Mouse (Mus musculus) lung, embryonic 14.5 days (tissue): Measurements from ENCODE around the gene Mdga1. TPM values are rescaled to one million over a fixed set of nuclear protein-coding genes. Genes with fewer than 3 reads are reported as not detected.

ENCODE experiments used
- ATAC-seq: fragments of 200-750 bp; cut with Nextera tagmentation; 2 replicates; pipeline ENCODE4 v1.8.0; 2017; ENCODE audit warnings: mild to moderate bottlenecking, moderate TSS enrichment, moderate library complexity; ENCODE audit not compliant: insufficient read depth
- DNase-seq: peaks from one replicate; pipeline ENCODE4 v3.0.0-alpha.2; 2015
- H3K27ac ChIP-seq: fragments of 300-500 bp; sonication (generic); 2 replicates; pipeline ENCODE4 v1.5.1; 2014; ENCODE audit warnings: low read depth, mild to moderate bottlenecking, moderate library complexity
- H3K27me3 ChIP-seq: fragments of 300-500 bp; sonication (generic); 2 replicates; pipeline ENCODE4 v1.6.1; 2014; ENCODE audit warnings: low read length, control low read depth; ENCODE audit not compliant: insufficient read depth
- H3K36me3 ChIP-seq: fragments of 300-500 bp; sonication (generic); 2 replicates; pipeline ENCODE4 v1.6.1; 2014; ENCODE audit warnings: control low read depth; ENCODE audit not compliant: insufficient read depth
- H3K4me1 ChIP-seq: fragments of 300-500 bp; sonication (generic); 2 replicates; pipeline ENCODE4 v1.6.1; 2014; ENCODE audit warnings: antibody characterized with exemption, control low read depth; ENCODE audit not compliant: insufficient read depth
- H3K4me2 ChIP-seq: fragments of 300-500 bp; sonication (generic); 2 replicates; pipeline ENCODE4 v1.6.1; 2014; ENCODE audit warnings: mild to moderate bottlenecking
- H3K4me3 ChIP-seq: fragments of 300-500 bp; sonication (generic); 2 replicates; pipeline ENCODE4 v1.5.1; 2014; ENCODE audit warnings: low read depth, low read length
- H3K9ac ChIP-seq: fragments of 300-500 bp; sonication (generic); 2 replicates; pipeline ENCODE4 v1.6.1; 2014
- H3K9me3 ChIP-seq: fragments of 300-500 bp; sonication (generic); 2 replicates; pipeline ENCODE4 v1.6.1; 2016; ENCODE audit warnings: low read depth, low read length, control low read depth
- CTCF ChIP-seq: IDR thresholded peaks from 2 replicates; pipeline ENCODE4 v1.5.1; 2016; ENCODE audit warnings: antibody characterized with exemption, low read depth
- WGBS: fragments of 180-500 bp; shearing (Covaris S2); extraction: QIAGEN DNeasy Blood & Tissue Kit; methylation state at CpG from one replicate; pipeline ENCODE4 v1.1.7; 2014; 5-methylcytosine and 5-hydroxymethylcytosine counted together
- polyA plus RNA-seq: library from polyadenylated mRNA; unstranded; fragments of >200 nt; fragmentation: Nextera tagmentation; extraction: Ambion mirVana; gene quantifications from 2 replicates; pipeline ENCODE4 v1.2.1, GENCODE M21; 2014

The Mdga1 gene
- polyA plus RNA-seq, 1 experiment from 2014 or later = 8.9 TPM

DNA sequence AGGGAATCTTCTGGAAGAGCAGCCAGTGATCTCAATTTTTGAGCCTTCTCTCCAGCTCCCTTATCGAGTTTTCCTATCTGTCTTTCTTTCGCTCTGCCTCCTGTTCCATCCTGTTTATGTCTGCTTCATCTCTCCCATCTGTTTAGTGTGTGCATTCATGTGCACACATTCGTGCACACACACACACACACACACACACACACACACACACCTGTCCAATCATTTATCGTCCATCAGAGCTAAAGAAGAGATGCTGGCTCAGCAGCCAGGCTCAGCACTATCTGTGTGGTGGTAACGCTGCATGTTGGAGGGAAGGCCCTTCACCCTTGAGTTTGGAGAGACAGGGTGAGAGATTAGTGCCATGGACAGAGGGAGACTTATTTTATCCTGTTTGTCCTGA, 13.3 kb upstream of the Mdga1 start:
- ATAC-seq (no peak), DNase-seq (no peak)
- H3K4me1 ChIP-seq = no peaks in the 10 kb centered on the region
- no peaks in the 10 kb centered on the region for H3K27me3 ChIP-seq
- H3K4me3 ChIP-seq = no peak overlapping the region
- H3K9ac ChIP-seq = no peak overlapping the region
- H3K27ac ChIP-seq = no peak overlapping the region
- WGBS = 76% methylated on average over 5 of the region's 5 CpGs
- no peak for TF ChIP-seq CTCF
- H3K4me2 ChIP-seq = no peak overlapping the region
- no peaks in the 10 kb centered on the region; the same call in 1 of the 2 replicates for H3K9me3 ChIP-seq
- H3K36me3 ChIP-seq = no peaks in the 10 kb centered on the region

- 67% methylated on average over 8 of the region's 8 CpGs for WGBS
- no peak overlapping the region for H3K4me3 ChIP-seq
- no peak for TF ChIP-seq CTCF
Measured at GRCm38 (mm10) chr17:29981568-29981967, 11.7 kb upstream of the Mdga1 start.

DNA sequence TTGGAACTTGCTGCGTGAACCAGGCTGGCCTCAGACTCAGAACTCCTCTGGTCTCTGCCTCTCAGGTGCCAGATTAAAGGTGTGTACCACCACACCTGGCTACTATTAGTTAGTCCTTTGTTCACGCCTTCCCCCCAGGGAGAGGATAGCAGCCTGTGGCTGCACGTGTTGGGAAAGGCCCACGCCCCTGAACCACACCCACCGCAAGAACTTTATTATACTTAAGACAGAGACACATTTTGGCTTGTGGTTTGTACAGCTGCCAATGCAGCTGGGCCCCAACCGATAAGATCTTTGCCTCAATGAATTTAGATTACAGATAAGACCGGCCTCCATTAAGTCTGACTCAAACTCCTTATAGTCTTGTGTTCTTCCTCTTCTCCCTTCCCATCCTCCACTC, 10.0 kb upstream of the Mdga1 start:
- 66% methylated on average over 7 of the region's 7 CpGs for WGBS
- DNase-seq = no peak

More at GRCm38 (mm10) chr17:29981568-29981967, 11.7 kb upstream of the Mdga1 start:
- H3K36me3 ChIP-seq = no peaks in the 10 kb centered on the region
- no peaks in the 10 kb centered on the region for H3K27me3 ChIP-seq
- no peak overlapping the region for H3K27ac ChIP-seq
- no peaks in the 10 kb centered on the region for H3K4me1 ChIP-seq
- DNase-seq (peak; percentile 51), ATAC-seq (no peak)
- no peaks in the 10 kb centered on the region; the same call in 1 of the 2 replicates for H3K9me3 ChIP-seq
- H3K4me2 ChIP-seq = no peak overlapping the region
- no peak overlapping the region for H3K9ac ChIP-seq

DNA sequence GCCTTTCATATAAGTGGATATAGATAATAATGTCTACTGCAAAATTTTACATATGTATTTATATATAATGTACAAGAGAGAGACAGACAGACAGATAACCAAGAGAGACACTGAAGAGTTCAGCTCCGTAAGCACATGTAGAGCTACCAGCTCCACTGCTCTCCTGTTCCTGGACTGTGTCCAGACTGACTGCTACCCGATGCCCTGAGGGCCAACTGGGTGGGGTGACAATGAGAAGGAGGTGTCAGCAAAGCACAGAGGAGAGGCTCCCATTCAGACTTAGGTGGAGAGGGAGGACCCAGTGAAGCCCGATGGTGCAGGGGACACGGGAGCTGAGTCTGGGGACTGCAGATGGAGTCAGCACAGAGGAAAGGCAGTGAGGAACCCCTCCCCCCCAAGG, 9.1 kb upstream of the Mdga1 start:
- Histone ChIP-seq H3K27ac (no peak overlapping the region), H3K36me3 (no peaks in the 10 kb centered on the region), H3K27me3 (no peaks in the 10 kb centered on the region), H3K4me1 (no peaks in the 10 kb centered on the region), H3K9ac (no peak overlapping the region), H3K9me3 (no peaks in the 10 kb centered on the region; the same call in 1 of the 2 replicates), H3K4me2 (no peak overlapping the region), H3K4me3 (no peak overlapping the region)
- 46% methylated on average over 4 of the region's 4 CpGs for WGBS
- no peak for TF ChIP-seq CTCF
- DNase-seq (no peak), ATAC-seq (no peak)

More for the DNA sequence above, 10.0 kb upstream of the Mdga1 start:
- Histone ChIP-seq H3K36me3 (no peaks in the 10 kb centered on the region), H3K9ac (no peak overlapping the region), H3K9me3 (no peaks in the 10 kb centered on the region; the same call in 1 of the 2 replicates), H3K4me1 (no peaks in the 10 kb centered on the region), H3K4me2 (no peak overlapping the region), H3K27me3 (no peaks in the 10 kb centered on the region), H3K4me3 (no peak overlapping the region), H3K27ac (no peak overlapping the region)
- ATAC-seq = no peak
- no peak for TF ChIP-seq CTCF

- Histone ChIP-seq H3K4me1 (no peaks in the 10 kb centered on the region), H3K27ac (no peak overlapping the region), H3K27me3 (no peaks in the 10 kb centered on the region), H3K4me2 (no peak overlapping the region), H3K9ac (no peak overlapping the region), H3K9me3 (no peaks in the 10 kb centered on the region), H3K4me3 (no peak overlapping the region), H3K36me3 (no peaks in the 10 kb centered on the region)
- DNase-seq (peak; percentile 92), ATAC-seq (peak; percentile 77)
- peak; percentile 96 for TF ChIP-seq CTCF
- 7% methylated on average over 8 of the region's 8 CpGs for WGBS
Measured at GRCm38 (mm10) chr17:29975731-29976130, 5.8 kb upstream of the Mdga1 start.

DNA sequence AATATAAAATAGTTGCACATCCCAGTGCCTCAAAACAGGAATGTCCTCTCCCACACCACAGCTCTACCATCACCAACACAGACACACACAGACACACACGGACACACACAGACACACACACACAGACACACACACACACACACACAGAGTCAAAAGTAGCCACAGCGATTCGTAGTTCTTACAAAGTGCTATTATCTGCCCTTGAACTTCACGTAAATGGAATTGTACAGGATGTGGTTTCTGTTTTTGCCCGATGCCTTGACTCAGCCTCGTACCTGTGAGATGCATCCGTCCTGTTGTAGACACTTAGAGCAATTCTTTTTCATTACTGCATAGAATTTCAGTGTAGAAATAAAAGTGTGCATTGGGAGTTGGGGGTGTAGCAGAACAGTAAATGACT, 3.3 kb upstream of the Mdga1 start:
- no peak for ATAC-seq

GRCm38 (mm10) chr17:29971761-29972432, 2.0 kb upstream of the Mdga1 start:
- no peak for TF ChIP-seq CTCF
- Histone ChIP-seq H3K4me1 (no peaks in the 10 kb centered on the region), H3K27me3 (no peaks in the 10 kb centered on the region), H3K36me3 (no peaks in the 10 kb centered on the region), H3K4me2 (no peak overlapping the region), H3K9me3 (no peaks in the 10 kb centered on the region), H3K4me3 (no peak overlapping the region), H3K9ac (no peak overlapping the region), H3K27ac (no peak overlapping the region)
- ATAC-seq (no peak), DNase-seq (no peak)
- 41% methylated on average over 15 of the region's 15 CpGs for WGBS

More for the DNA sequence above, 3.3 kb upstream of the Mdga1 start:
- H3K4me3 ChIP-seq = no peak overlapping the region
- H3K36me3 ChIP-seq = no peaks in the 10 kb centered on the region
- H3K27ac ChIP-seq = no peak overlapping the region
- H3K9me3 ChIP-seq = no peaks in the 10 kb centered on the region
- TF ChIP-seq CTCF = no peak
- no peaks in the 10 kb centered on the region for H3K4me1 ChIP-seq
- H3K4me2 ChIP-seq = no peak overlapping the region
- WGBS = 86% methylated on average over 7 of the region's 7 CpGs
- H3K27me3 ChIP-seq = no peaks in the 10 kb centered on the region
- H3K9ac ChIP-seq = no peak overlapping the region
- no peak for DNase-seq
